8 mouse cellular contexts compared by ENCODE assay signal in the genomic region with DNA sequence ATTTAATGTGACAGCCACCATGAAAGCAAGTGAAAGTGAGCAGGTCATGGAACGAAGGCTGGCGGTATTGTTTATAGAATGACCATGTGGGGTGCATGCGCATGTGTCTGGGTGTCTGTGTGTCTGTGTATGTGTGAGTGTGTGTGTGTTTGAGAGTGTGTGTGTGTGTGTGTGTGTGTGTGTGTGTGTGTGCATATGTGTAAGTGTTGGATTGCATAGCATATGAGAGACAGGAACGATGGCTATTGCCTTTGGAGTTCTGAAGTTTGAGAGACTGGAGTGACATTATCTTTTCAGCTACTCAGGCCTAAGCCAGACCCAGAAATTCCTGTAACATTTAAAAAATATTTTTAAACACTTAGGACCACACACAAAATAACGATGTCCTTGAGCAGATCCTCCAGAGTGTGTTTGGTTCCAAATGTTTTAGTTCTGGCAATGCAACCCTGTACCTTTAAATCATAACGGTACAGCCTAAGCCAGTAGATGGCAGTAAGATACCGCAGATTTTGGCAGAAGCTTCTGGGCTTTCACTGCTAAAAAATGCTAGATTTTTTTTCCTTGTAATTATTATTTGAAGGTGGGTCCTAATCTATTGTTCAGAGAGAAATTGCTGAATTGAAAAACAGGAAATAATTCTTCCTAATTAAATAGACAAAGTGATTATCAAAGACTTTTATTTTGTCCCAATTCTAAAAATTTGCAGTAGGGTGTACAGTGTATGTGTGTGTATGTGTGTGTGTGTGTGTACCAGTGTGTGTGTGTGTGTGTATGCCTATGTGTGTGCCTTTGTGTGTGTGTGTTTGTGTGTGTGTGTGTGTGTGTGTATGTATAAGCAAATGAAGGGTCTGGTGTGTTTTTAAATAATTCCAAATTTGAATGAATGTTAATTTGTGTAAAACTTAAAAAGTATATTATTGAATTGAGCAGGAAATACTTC.
A peak's percentile ranks its signal among the peaks of the same experiment; 100 is the strongest.
DNase-seq lines count a peak whose midpoint lies in the region; ATAC-seq and TF ChIP-seq lines count a peak whose summit lies in the region.

No protein-coding gene starts in this region.

- H3K9me3 ChIP-seq in E14TG2a.4 (ENCODE audit: low read length), result no peaks in the 10 kb centered on the region
- H3K9me3 ChIP-seq in limb, embryonic 10.5 days (replicated peaks), result no peaks in the 10 kb centered on the region

- H3K4me1 ChIP-seq in E14TG2a.4 (replicated peaks; ENCODE audit: low read depth, low read length), result peaks cover 14% of the 10 kb centered on the region
- H3K4me1 ChIP-seq in limb, embryonic 10.5 days, result peaks cover 32% of the 10 kb centered on the region

- DNase-seq in frontal cortex, postnatal 25 days (ENCODE audit: low spot score in 2 of 2), result no peak
- peak; percentile 31 for DNase-seq in embryo, embryonic 11.5 days (ENCODE audit: low read depth, low spot score)
- DNase-seq in kidney, adult 18-20 months, result peak; percentile 35
- peak; percentile 47 for DNase-seq in limb, embryonic 10.5 days (ENCODE audit: low spot score)
- peak; percentile 21 for DNase-seq in retina, postnatal 7 days (ENCODE audit: low read depth, low spot score)
- no peak for DNase-seq in thymus, postnatal 14 days

- H3K27ac ChIP-seq in limb, embryonic 10.5 days, result no peak overlapping the region

- 63% methylated on average over 7 of the region's 7 CpGs for WGBS in limb, embryonic 10.5 days

- peak; percentile 34 for TF ChIP-seq CTCF in E14TG2a.4 (conservative IDR thresholded peaks at IDR 0.05; ENCODE audit: low read length)

- H3K4me3 ChIP-seq in E14TG2a.4 (replicated peaks; ENCODE audit: low read length), result no peak overlapping the region
- no peak overlapping the region for H3K4me3 ChIP-seq in limb, embryonic 10.5 days

- ATAC-seq in frontal cortex, adult (ENCODE audit: low TSS enrichment), result peak; percentile 70

- no peaks in the 10 kb centered on the region for H3K27me3 ChIP-seq in E14TG2a.4 (ENCODE audit: insufficient read depth, low read length)
- H3K27me3 ChIP-seq in limb, embryonic 10.5 days (ENCODE audit: low read depth, poor library complexity, severe bottlenecking), result no peaks in the 10 kb centered on the region

- no peaks in the 10 kb centered on the region for H3K36me3 ChIP-seq in E14TG2a.4 (ENCODE audit: insufficient read depth, low read length)
- no peaks in the 10 kb centered on the region for H3K36me3 ChIP-seq in limb, embryonic 10.5 days

Comparison
In these comparisons a context has a peak if more than half of its experiments do, and no peak if none do; other contexts are left out.
1. DNase-seq: peak in embryo, embryonic 11.5 days (single experiment), kidney, adult 18-20 months (single experiment), limb, embryonic 10.5 days (single experiment) and retina, postnatal 7 days (single experiment); none in frontal cortex, postnatal 25 days (0 of 2) and thymus, postnatal 14 days (single experiment).